Mouse (Mus musculus) gastrocnemius, postnatal 4 days (tissue): Measurements from ENCODE around the gene Mmp11. TPM values are rescaled to one million over a fixed set of nuclear protein-coding genes. Genes with fewer than 3 reads are reported as not detected.

Experiments used
- DNase-seq, 2 experiments: peaks; one replicate each; pipeline ENCODE4 v3.0.0; 2021 to 2022; ENCODE audit warnings: low spot score in 2 of 2, mixed read lengths in 2 of 2
- total RNA-seq, 2 experiments: library from RNA; stranded (reverse); gene quantifications; 2 replicates each; pipeline ENCODE4 v1.2.3; 2021

Mmp11 gene
- total RNA-seq, 2 experiments from 2014 or later, result 12.7 to 15.0 TPM

- DNase-seq, result no peak
Observed at GRCm38 (mm10) chr10:75939481-75940234, 3.4 kb upstream of the Mmp11 start.

GRCm38 (mm10) chr10:75937851-75938643 lies 1.8 kb upstream of the Mmp11 start:
- DNase-seq, result no peak

- DNase-seq, result no peak
Observed at GRCm38 (mm10) chr10:75936909-75937667, 792 bp upstream of the Mmp11 start.

GRCm38 (mm10) chr10:75934991-75935390 lies 1.3 kb downstream of the Mmp11 start:
- no peak for DNase-seq

GRCm38 (mm10) chr10:75932891-75933290 lies 3.4 kb downstream of the Mmp11 start, which contains the start of gene Chchd10:
Chchd10 (plus strand) TSS chr10:75933130.
- DNase-seq, result no peak

GRCm38 (mm10) chr10:75932081-75932678 lies 4.1 kb downstream of the Mmp11 start:
- peak; percentile 38 to 54 for DNase-seq

GRCm38 (mm10) chr10:75931311-75931710 lies 5.0 kb downstream of the Mmp11 start:
- no peak for DNase-seq

- no peak for DNase-seq
Observed at GRCm38 (mm10) chr10:75930304-75930703, 6.0 kb downstream of the Mmp11 start.

GRCm38 (mm10) chr10:75926396-75926795 lies 9.9 kb downstream of the Mmp11 start:
- no peak for DNase-seq

GRCm38 (mm10) chr10:75924324-75924723 lies 12.0 kb downstream of the Mmp11 start:
- DNase-seq, result no peak

GRCm38 (mm10) chr10:75921726-75922560 lies 14.4 kb downstream of the Mmp11 start:
- no peak for DNase-seq

- DNase-seq, result peak; percentile 89 to 96
Observed at GRCm38 (mm10) chr10:75921026-75921725, 15.1 kb downstream of the Mmp11 start, which contains the start of gene Smarcb1. Smarcb1 (minus strand) TSS chr10:75921617.

GRCm38 (mm10) chr10:75919026-75919425 lies 17.3 kb downstream of the Mmp11 start:
- no peak for DNase-seq

GRCm38 (mm10) chr10:75916840-75917239 lies 19.5 kb downstream of the Mmp11 start:
- no peak for DNase-seq

GRCm38 (mm10) chr10:75915557-75915956 lies 20.7 kb downstream of the Mmp11 start:
- DNase-seq, result no peak

- no peak for DNase-seq
Observed at GRCm38 (mm10) chr10:75913013-75913589, 23.2 kb downstream of the Mmp11 start.

- DNase-seq, result no peak
Observed at GRCm38 (mm10) chr10:75910698-75911097, 25.6 kb downstream of the Mmp11 start.

- DNase-seq, result no peak
Observed at GRCm38 (mm10) chr10:75906882-75907281, 29.4 kb downstream of the Mmp11 start.

- DNase-seq, result no peak
Observed at GRCm38 (mm10) chr10:75904391-75904790, 31.9 kb downstream of the Mmp11 start.
